Mouse (Mus musculus): Measurements from ENCODE around the gene Gm17268. TPM values are rescaled to one million over a fixed set of nuclear protein-coding genes. Genes with fewer than 3 reads are reported as not detected.

Gene Gm17268
- polyA plus RNA-seq (2015; fragmentation: Illumina TruSeq; extraction: RNeasy Lipid Tissue Mini Kit (QIAGEN cat#74804); ENCODE audit: insufficient read depth, low replicate concordance): not detected

GRCm38 (mm10) chr11:82038535-82038934, at the start of gene Gm17268:
Gene Gm17268, minus strand, starts transcription at chr11:82038562.

DNA sequence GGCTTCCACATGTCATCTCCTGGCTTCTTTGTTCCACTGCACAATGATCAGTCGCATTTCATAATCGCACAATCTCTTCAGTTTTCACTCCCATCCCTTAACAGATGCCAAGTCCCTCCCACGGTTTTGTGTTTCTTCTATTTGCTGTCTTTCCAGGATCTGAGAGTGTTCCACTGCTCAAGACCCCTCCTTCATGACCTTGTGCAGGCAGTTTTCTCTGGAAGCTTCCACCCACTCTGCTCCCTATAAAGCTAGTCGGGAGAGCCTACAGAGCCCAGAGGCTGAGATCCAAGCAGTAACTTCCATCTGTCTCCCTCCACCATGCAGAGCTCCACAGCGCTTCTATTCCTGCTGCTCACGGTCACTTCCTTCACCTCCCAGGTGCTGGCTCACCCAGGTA, 19.3 kb upstream of the Gm17268 start, which contains the start of gene Ccl11:
Gene Ccl11 (plus strand): TSS at position 178 of the 400 bp plus-strand sequence.

GRCm38 (mm10) chr11:82045471-82045870, 7.1 kb upstream of the Gm17268 start, which contains the start of gene Ccl7:
Gene Ccl7, plus strand, starts transcription at chr11:82045712.

DNA sequence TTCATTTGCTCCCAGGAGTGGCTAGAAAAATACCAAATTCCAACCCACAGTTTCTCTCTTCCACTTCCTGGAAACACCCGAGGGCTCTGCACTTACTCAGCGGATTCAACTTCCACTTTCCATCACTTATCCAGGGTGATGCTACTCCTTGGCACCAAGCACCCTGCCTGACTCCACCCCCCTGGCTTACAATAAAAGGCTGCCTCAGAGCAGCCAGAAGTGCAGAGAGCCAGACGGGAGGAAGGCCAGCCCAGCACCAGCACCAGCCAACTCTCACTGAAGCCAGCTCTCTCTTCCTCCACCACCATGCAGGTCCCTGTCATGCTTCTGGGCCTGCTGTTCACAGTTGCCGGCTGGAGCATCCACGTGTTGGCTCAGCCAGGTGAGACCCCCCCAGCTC, 3.0 kb downstream of the Gm17268 start, which contains the start of gene Ccl2:
Gene Ccl2 (plus strand): TSS at position 216 of the 400 bp plus-strand sequence.

Other genes starting within 250 kb of the Gm17268 start
- not detected for gene 5530401A14Rik, start 177.9 kb downstream of the Gm17268 start, polyA plus RNA-seq (2015; fragmentation: Illumina TruSeq; extraction: RNeasy Lipid Tissue Mini Kit (QIAGEN cat#74804); ENCODE audit: insufficient read depth, low replicate concordance)
- 0.22 TPM for gene Asic2, start 70.1 kb downstream of the Gm17268 start, polyA plus RNA-seq (2015; fragmentation: Illumina TruSeq; extraction: RNeasy Lipid Tissue Mini Kit (QIAGEN cat#74804); ENCODE audit: insufficient read depth, low replicate concordance)
- gene Ccl2, start 3.0 kb downstream of the Gm17268 start, polyA plus RNA-seq (2015; fragmentation: Illumina TruSeq; extraction: RNeasy Lipid Tissue Mini Kit (QIAGEN cat#74804); ENCODE audit: insufficient read depth, low replicate concordance): 2.6 TPM
- not detected for gene Ccl7, start 7.2 kb upstream of the Gm17268 start, polyA plus RNA-seq (2015; fragmentation: Illumina TruSeq; extraction: RNeasy Lipid Tissue Mini Kit (QIAGEN cat#74804); ENCODE audit: insufficient read depth, low replicate concordance)
- 2.1 TPM for gene Ccl11, start 19.3 kb upstream of the Gm17268 start, polyA plus RNA-seq (2015; fragmentation: Illumina TruSeq; extraction: RNeasy Lipid Tissue Mini Kit (QIAGEN cat#74804); ENCODE audit: insufficient read depth, low replicate concordance)
- 0.79 TPM for gene Ccl12, start 63.3 kb upstream of the Gm17268 start, polyA plus RNA-seq (2015; fragmentation: Illumina TruSeq; extraction: RNeasy Lipid Tissue Mini Kit (QIAGEN cat#74804); ENCODE audit: insufficient read depth, low replicate concordance)
- gene Ccl8, start 76.6 kb upstream of the Gm17268 start, polyA plus RNA-seq (2015; fragmentation: Illumina TruSeq; extraction: RNeasy Lipid Tissue Mini Kit (QIAGEN cat#74804); ENCODE audit: insufficient read depth, low replicate concordance): 2.3 TPM